8 mouse cellular contexts compared by ENCODE assay signal in genomic region chr12:27339171-27339751, GRCm38 (mm10). TPM values are rescaled to one million over a fixed set of nuclear protein-coding genes. Genes with fewer than 3 reads are reported as not detected.
DNase-seq lines count a peak whose midpoint lies in the region; ATAC-seq and TF ChIP-seq lines count a peak whose summit lies in the region.

No protein-coding gene starts in this region.

- peaks cover 72% of the 10 kb centered on the region for H3K79me2 ChIP-seq in C2C12 (ENCODE audit: control insufficient read depth, insufficient read depth)

- no peaks in the 10 kb centered on the region for H3K27me3 ChIP-seq in C2C12 (ENCODE audit: control insufficient read depth, insufficient read depth, insufficient read length)
- H3K27me3 ChIP-seq in forebrain, embryonic 15.5 days: no peaks in the 10 kb centered on the region
- no peaks in the 10 kb centered on the region for H3K27me3 ChIP-seq in hindbrain, embryonic 15.5 days
- peaks cover 35% of the 10 kb centered on the region for H3K27me3 ChIP-seq in small intestine, adult 2 months (ENCODE audit: control insufficient read depth, insufficient read depth, low read length)

- peak overlapping the region; percentile 100 for H3K9ac ChIP-seq in forebrain, embryonic 15.5 days (replicated peaks)
- peak overlapping the region; percentile 78 for H3K9ac ChIP-seq in hindbrain, embryonic 15.5 days

- intact Hi-C loops in left cerebral cortex, postnatal 10 days (cut with DNase I): loop anchor here (2.0 to 10.0 kb wide), 3 partner anchors 94 to 276 kb away; no protein-coding TSS in a partner anchor

- H3K36me3 ChIP-seq in C2C12 (ENCODE audit: control insufficient read depth, insufficient read depth): peaks cover 13% of the 10 kb centered on the region
- H3K36me3 ChIP-seq in forebrain, embryonic 15.5 days: peaks cover 7% of the 10 kb centered on the region; the same call in 1 of the 2 replicates
- no peaks in the 10 kb centered on the region for H3K36me3 ChIP-seq in hindbrain, embryonic 15.5 days
- no peaks in the 10 kb centered on the region for H3K36me3 ChIP-seq in small intestine, adult 2 months (ENCODE audit: control insufficient read depth, insufficient read depth, low read length)

- no peak for TF ChIP-seq CTCF in C2C12 (IDR thresholded peaks at IDR 0.05; ENCODE audit: control insufficient read depth, insufficient read depth, insufficient read length)
- TF ChIP-seq CTCF in small intestine, adult 2 months (IDR thresholded peaks at IDR 0.05; ENCODE audit: extremely low read depth, insufficient read length, insufficient replicate concordance, low read depth, low read length): no peak

- peaks cover 55% of the 10 kb centered on the region for H3K79me3 ChIP-seq in C2C12 (ENCODE audit: low read depth)

- H3K4me1 ChIP-seq in forebrain, embryonic 15.5 days: peaks cover 25% of the 10 kb centered on the region
- H3K4me1 ChIP-seq in hindbrain, embryonic 15.5 days (replicated peaks): peaks cover 33% of the 10 kb centered on the region
- H3K4me1 ChIP-seq in small intestine, adult 2 months (ENCODE audit: control insufficient read depth, insufficient read depth, insufficient read length, low read length): peaks cover 7% of the 10 kb centered on the region

- DNase-seq in adrenal gland, postnatal 25 days: peak; percentile 17
- DNase-seq in left cerebral cortex, postnatal 10 days (ENCODE audit: extremely low spot score in 1 of 2, low spot score in 2 of 2): peak; percentile 62 to 76
- DNase-seq in lung, postnatal 4 days: peak; percentile 56 to 65
- DNase-seq in spleen, adult 12 weeks (ENCODE audit: low spot score): no peak

- ATAC-seq in forebrain, embryonic 15.5 days (replicated peaks): no peak
- no peak for ATAC-seq in hindbrain, embryonic 15.5 days (ENCODE audit: low FRiP score, low read depth)

- under 1% methylated on average over 47 of the region's 47 CpGs for WGBS in forebrain, embryonic 15.5 days
- WGBS in hindbrain, embryonic 15.5 days: 0% methylated on average over 47 of the region's 47 CpGs
- WGBS in small intestine, adult 2 months: 2% methylated on average over 47 of the region's 47 CpGs

- TF ChIP-seq POLR2A in small intestine, adult 2 months (IDR thresholded peaks at IDR 0.05; ENCODE audit: low read depth, low read length): no peak

- no peaks in the 10 kb centered on the region for H3K9me3 ChIP-seq in forebrain, embryonic 15.5 days
- H3K9me3 ChIP-seq in hindbrain, embryonic 15.5 days: no peaks in the 10 kb centered on the region

- peak overlapping the region; percentile 98 for H3K27ac ChIP-seq in forebrain, embryonic 15.5 days (replicated peaks)
- peak overlapping the region; percentile 96 for H3K27ac ChIP-seq in hindbrain, embryonic 15.5 days (replicated peaks)
- H3K27ac ChIP-seq in small intestine, adult 2 months (ENCODE audit: insufficient read depth, low read depth, low read length): no peak overlapping the region

- peak overlapping the region; percentile 97 for H3ac ChIP-seq in C2C12 (ENCODE audit: control insufficient read depth, insufficient read length, low read depth)

- peak overlapping the region; percentile 68 for H3K4me3 ChIP-seq in C2C12 (ENCODE audit: insufficient read depth, poor library complexity, severe bottlenecking)
- peak overlapping the region; percentile 96 for H3K4me3 ChIP-seq in forebrain, embryonic 15.5 days
- H3K4me3 ChIP-seq in hindbrain, embryonic 15.5 days: peak overlapping the region; percentile 78
- H3K4me3 ChIP-seq in small intestine, adult 2 months (ENCODE audit: low read depth, low read length): peak overlapping the region; percentile 51

- H3K4me2 ChIP-seq in forebrain, embryonic 15.5 days (replicated peaks): peak overlapping the region; percentile 77
- peak overlapping the region; percentile 68 for H3K4me2 ChIP-seq in hindbrain, embryonic 15.5 days

TF ChIP-seq in C2C12, 6 proteins besides CTCF, POLR2A, EP300 and RAD21:
- TF ChIP-seq USF1 (IDR thresholded peaks at IDR 0.05; ENCODE audit: low read depth) (no peak), MYOG (IDR thresholded peaks at IDR 0.05; ENCODE audit: control insufficient read depth, extremely low read depth, insufficient read length) (no peak), CEBPB (IDR thresholded peaks at IDR 0.05; ENCODE audit: low read depth) (no peak), FOSL1 (IDR thresholded peaks at IDR 0.05; ENCODE audit: insufficient read depth, low read length, poor library complexity, severe bottlenecking) (no peak), MYOD1 (IDR thresholded peaks at IDR 0.05; ENCODE audit: control insufficient read depth, insufficient read length, low read depth) (no peak), MAX (IDR thresholded peaks at IDR 0.05) (no peak)
TF ChIP-seq in C2C12: peak in this region for 0.

RNA-seq across cellular contexts. Expression of gene Sox11, which starts 3.1 kb away (rescaled TPM):
- polyA plus RNA-seq in C2C12 (2012; fragmentation: generic; extraction: Trizol): 7.0 TPM
- total RNA-seq in adrenal gland, postnatal 25 days (2021): 0.30 and 0.33 TPM in 2 replicates
- polyA plus RNA-seq in forebrain, embryonic 15.5 days (2015; fragmentation: Nextera tagmentation; extraction: Ambion mirVana): 1,052 and 1,056 TPM in 2 replicates
- 278 and 318 TPM in 2 replicates for polyA plus RNA-seq in hindbrain, embryonic 15.5 days (2015; fragmentation: Nextera tagmentation; extraction: Ambion mirVana)
- total RNA-seq in left cerebral cortex, postnatal 10 days (2021): 10 to 100 TPM; 26.1 to 29.8 TPM
- polyA plus RNA-seq in small intestine, adult 2 months (2012; rRNA removed): 0.10 and 0.13 TPM in 2 replicates

Comparison
In these comparisons a context has a peak if more than half of its experiments do, and no peak if none do; other contexts are left out.
1. RNA of gene Sox11, which starts 3.1 kb away (polyA plus RNA-seq): 1,052 to 1,056 TPM in forebrain, embryonic 15.5 days and 278 to 318 TPM in hindbrain, embryonic 15.5 days; 7.0 TPM in C2C12 (single experiment) and 0.10 to 0.13 TPM in small intestine, adult 2 months; every median in the first group is over 10 times any median in the second.
2. Peak in every context shown above with its lines, with median percentiles within 50 percentile points of each other: H3K4me3 ChIP-seq.